Mouse (Mus musculus) brain, embryonic 14.5 days (tissue): ENCODE measurements around the gene 4930438A08Rik.

Experiments used
- CTCF ChIP-seq: fragments of 200-500 bp; IDR thresholded peaks from 2 replicates; pipeline ENCODE4 v1.5.1; 2012; ENCODE audit warnings: inconsistent platforms, mild to moderate bottlenecking, moderate library complexity, borderline replicate concordance; ENCODE audit not compliant: insufficient read depth, insufficient read length; ENCODE audit errors: extremely low read depth
- POLR2A ChIP-seq: fragments of 200-500 bp; IDR thresholded peaks from 2 replicates; pipeline ENCODE4 v1.6.1; 2012; ENCODE audit warnings: mild to moderate bottlenecking, inconsistent platforms, borderline replicate concordance; ENCODE audit not compliant: poor library complexity, insufficient read depth, insufficient read length, severe bottlenecking; ENCODE audit errors: extremely low read depth

GRCm38 (mm10) chr11:58290812-58291211 lies 16.2 kb downstream of the 4930438A08Rik start:
- TF ChIP-seq CTCF (no peak), POLR2A (no peak)
